Mouse (Mus musculus) spleen, postnatal 10 days (tissue): ENCODE results near the gene Natd1.

Experiments used
- DNase-seq, 2 experiments: peaks; one replicate each; pipeline ENCODE4 v3.0.0; 2021 to 2022; ENCODE audit warnings: low spot score in 2 of 2

Natd1 gene

GRCm38 (mm10) chr11:60914491-60914890 is at the start of gene Natd1:
Gene Natd1 (minus strand): TSS chr11:60914750.
- DNase-seq, result no peak

DNA sequence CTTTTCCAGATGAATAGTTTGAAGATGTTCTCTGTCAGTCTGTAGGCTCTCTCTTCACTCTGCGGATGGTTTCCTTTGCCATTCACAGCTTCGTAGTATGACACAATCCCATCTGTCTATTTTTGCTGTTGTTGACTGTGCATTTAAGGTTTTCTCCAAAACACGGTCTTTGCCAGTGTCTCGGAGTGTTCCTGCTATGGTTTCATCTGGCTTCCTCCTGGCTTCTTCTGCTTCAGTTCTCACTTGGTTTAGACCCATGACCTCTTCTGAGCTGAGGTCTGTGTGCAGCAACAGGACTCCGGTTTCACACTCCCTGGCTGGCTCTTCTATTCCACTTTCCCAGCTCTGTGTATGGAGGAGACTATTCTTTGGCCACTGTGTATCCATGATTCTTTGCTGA is 48.2 kb upstream of the Natd1 start:
- no peak for DNase-seq

GRCm38 (mm10) chr11:60961176-60961575 is 46.6 kb upstream of the Natd1 start:
- DNase-seq, result no peak

GRCm38 (mm10) chr11:60958948-60959347 is 44.4 kb upstream of the Natd1 start:
- no peak for DNase-seq

GRCm38 (mm10) chr11:60955621-60956383 is 41.3 kb upstream of the Natd1 start:
- no peak for DNase-seq

DNA sequence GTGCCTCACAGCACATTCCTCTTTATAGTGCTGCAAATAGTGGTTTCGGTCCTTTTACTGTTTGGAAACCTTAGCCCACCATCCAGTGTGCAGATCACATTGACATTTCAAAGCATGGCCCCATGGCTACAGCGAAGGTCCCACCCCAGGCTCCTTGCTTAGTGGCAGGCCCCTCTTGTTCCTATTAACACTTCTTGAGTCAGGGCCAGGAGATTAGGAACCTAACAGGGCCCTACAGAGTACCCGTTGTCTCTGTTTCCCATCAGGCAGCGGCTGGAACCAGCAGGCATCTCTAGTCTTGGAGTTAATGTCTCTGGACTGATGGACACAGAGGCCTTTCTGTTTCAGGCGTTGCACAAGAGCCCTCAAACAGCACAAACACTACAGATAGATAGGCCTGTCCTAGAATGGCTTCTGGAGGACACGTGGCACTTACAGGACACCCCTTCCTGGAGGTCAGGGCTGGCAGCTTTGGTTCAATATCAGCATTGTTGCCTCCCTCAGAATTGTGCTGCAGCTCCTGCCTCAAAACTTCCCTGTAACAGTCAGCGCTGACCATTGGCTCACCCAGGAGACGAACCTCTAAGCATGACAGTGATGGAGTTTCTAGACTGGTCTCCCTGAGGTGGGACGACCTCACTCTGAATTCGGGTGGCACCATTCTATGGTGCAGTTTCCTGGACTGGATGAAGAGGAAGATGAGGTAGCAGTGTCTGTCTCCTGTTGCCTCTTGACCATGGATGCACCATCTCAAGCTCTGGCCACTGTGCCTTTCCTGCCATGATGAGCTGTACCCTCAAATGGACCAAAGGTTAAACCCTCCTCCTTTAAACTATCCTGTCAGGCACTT is 39.9 kb upstream of the Natd1 start:
- DNase-seq, result no peak

GRCm38 (mm10) chr11:60953803-60954202 is 39.3 kb upstream of the Natd1 start:
- peak; percentile 72 to 93 for DNase-seq

- no peak for DNase-seq
These were observed 38.4 kb upstream of the Natd1 start for GRCm38 (mm10) chr11:60952986-60953385.

- no peak for DNase-seq
These were observed 37.8 kb upstream of the Natd1 start for GRCm38 (mm10) chr11:60952362-60952761.

DNA sequence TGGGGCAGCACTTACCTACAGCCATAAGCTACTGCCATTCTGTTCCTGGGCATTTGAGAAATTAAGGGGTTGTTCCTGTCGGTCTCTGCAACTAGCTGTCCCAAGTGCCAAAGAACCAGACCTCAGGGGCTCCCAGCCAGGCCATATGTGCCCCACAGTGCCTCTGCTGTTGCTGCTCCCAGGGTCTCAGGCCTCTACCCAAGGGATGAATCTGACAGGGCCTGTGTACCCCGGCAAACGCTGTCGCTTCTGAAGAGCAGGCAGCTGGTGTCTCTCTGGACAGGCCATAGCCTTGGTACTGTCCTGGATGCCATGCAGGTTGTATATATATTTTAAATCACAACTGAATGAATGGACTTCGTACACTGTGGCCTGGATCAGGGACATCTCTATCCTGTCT is 37.3 kb upstream of the Natd1 start:
- DNase-seq, result no peak

DNA sequence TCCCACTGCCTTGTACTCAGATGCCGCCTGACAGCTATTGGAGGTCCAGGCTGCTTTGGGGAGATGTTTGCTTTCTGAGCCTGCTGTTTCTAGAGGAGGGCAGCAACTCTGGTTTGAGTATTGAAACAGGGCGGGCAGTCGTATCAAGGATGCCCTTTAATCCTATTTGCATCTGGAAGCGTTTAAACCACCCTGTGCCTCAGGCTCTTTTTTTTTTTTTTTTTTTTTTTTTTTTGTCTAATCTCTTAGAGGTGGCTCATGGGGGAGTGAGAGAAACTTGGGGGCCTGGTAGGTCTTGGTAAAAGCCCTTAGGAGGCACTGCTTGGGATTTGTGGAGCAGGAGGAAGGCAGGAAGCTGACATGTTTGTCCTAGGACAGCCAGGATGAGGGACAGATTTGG is 30.5 kb upstream of the Natd1 start:
- no peak for DNase-seq

GRCm38 (mm10) chr11:60942263-60943015 is 27.9 kb upstream of the Natd1 start:
- DNase-seq, result no peak

DNA sequence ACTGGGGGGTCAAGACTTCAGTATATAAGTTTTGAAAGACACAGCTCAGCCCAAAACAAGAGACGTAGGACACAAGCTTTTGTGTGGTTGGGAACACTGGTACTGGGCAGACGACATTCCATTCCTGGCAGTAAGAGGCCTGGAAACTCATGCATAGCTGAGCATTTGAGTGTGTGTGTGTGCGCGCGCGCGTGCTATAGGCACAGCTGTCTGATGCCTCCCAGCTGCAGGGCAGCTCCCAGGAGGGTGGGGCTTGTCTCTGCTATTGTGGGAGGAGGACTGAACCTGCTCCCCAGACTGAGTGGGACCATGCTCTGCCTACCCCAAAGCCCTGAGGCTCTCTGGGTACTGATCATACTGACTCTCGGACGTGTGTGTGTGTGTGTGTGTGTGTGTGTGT is 26.8 kb upstream of the Natd1 start:
- no peak for DNase-seq

DNA sequence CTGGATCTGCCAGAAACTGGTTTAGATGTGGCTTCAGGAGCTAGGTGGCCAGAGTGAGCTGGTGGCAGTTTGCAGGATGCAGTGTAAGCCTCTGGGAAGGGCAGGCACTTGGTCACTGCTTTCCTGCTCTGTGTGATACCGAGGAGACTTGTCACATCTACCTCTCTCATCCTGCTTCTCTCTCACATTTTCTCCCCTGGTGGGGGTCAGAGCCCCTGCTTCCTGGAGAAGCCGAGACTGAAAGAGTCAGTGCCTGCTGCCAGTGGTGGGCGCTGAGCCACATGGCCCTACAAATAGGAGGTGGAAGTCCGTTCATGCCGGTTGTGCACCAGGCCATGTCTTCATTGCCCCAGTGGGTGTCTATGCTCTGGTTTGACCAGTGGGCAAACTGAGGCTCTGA is 26.0 kb upstream of the Natd1 start:
- no peak for DNase-seq

- no peak for DNase-seq
These were observed 24.9 kb upstream of the Natd1 start for GRCm38 (mm10) chr11:60939487-60939886.

DNA sequence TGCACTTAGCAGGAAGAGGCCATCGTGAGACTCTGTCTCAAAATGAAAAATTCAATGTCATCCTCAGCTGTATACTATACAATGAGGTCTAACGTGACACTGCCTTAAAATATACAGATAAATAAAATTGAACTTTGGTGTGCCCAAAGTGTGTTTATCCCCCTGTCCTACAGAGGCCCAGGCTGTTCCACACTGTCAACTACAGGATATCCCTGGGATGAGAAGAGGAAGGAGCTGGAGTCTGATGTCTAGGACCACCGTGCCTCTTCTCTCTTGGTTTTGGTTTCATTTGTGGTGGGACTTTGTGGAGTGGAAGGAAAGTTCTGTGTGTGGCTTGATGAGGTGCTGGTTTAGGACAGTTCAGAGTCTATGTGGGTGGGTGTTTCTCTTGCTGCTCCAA is 23.1 kb upstream of the Natd1 start:
- no peak for DNase-seq

- no peak for DNase-seq
These were observed 21.4 kb upstream of the Natd1 start for GRCm38 (mm10) chr11:60935975-60936373.

DNA sequence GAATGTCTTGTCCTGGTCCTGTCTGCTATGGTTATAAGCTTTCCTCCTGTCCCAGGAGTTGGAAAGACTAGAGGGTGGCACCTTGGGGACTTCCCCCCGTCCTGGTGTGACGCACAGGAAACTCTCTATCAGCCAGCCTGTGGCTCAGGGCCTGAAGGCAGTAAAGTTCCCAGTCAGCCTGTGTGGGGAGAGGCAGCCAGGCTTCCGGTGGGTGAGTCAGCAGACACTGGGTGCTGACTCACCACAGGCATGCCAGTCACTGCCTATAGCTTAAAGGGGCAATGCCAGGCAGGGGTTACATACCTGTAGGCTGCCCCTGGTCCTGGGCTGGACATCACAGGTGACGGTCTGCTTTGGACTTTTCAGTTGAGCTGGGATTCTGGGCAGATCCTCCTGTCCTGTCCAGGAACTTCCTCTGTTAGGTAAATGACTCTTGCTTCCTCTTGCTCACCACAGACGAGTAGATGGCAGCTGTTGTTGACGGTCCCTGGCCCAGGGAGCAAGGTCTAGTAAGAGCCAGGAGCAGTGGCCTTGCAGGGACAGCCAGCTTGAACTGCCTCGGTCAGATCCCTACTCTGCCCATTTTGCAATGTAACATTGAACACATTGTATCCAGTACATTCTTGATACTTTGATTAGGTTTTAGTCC is 20.9 kb upstream of the Natd1 start:
- DNase-seq, result peak; percentile 78 to 83

GRCm38 (mm10) chr11:60934795-60935194 is 20.2 kb upstream of the Natd1 start:
- DNase-seq, result peak in 1 of 2 experiments; percentile 24

DNA sequence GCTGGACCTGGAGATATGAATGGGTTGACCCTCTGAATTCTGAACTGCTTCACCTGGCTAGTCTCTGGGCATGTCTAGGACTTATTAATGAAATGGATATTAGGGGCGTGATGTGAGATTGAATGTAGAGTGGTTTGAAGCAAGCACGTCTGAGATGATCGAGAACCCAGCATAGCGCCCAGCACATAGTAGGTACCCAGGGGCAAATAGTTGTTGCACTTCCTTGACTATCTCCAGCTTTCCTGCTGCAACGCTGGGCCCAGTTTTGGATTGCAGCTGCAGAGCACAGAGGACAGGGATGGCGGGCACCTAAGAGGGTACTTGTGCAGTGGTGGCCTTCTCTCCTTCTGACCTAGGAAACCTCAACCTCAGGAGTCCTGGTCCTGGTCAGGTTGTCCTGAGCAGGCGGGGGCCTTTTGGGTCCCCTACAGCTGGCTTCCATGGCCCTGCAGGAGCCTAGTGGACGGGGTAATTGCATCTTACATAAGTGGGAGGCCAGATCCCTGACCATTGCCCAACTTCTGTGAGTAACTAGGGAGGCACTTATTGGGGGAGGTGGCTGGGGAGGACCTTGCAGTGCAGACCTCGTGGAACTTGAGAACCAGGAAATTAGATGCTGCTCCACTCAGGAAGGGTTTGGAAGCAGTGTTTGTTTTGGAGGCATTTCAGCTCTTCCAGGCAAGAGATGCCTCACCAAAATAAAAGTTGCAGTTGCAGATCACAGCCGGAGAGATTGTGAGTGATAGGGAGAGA is 18.8 kb upstream of the Natd1 start:
- no peak for DNase-seq

- peak; percentile 42 to 43 for DNase-seq
These were observed 18.0 kb upstream of the Natd1 start for GRCm38 (mm10) chr11:60932503-60933020.
